Mouse (Mus musculus): ENCODE data around the gene Rtp4.

Rtp4 gene

GRCm38 (mm10) chr16:23513401-23513800, 6.7 kb upstream of the Rtp4 start:
- no peak for DNase-seq (ENCODE audit: low spot score)

- DNase-seq (ENCODE audit: low spot score), result peak; percentile 38
These were observed 4.3 kb upstream of the Rtp4 start for GRCm38 (mm10) chr16:23515766-23516165.

- DNase-seq (ENCODE audit: low spot score), result no peak
These were observed 3.5 kb upstream of the Rtp4 start for GRCm38 (mm10) chr16:23516606-23517005.

- DNase-seq (ENCODE audit: low spot score), result no peak
These were observed 2.9 kb upstream of the Rtp4 start for GRCm38 (mm10) chr16:23517230-23517629.

DNA sequence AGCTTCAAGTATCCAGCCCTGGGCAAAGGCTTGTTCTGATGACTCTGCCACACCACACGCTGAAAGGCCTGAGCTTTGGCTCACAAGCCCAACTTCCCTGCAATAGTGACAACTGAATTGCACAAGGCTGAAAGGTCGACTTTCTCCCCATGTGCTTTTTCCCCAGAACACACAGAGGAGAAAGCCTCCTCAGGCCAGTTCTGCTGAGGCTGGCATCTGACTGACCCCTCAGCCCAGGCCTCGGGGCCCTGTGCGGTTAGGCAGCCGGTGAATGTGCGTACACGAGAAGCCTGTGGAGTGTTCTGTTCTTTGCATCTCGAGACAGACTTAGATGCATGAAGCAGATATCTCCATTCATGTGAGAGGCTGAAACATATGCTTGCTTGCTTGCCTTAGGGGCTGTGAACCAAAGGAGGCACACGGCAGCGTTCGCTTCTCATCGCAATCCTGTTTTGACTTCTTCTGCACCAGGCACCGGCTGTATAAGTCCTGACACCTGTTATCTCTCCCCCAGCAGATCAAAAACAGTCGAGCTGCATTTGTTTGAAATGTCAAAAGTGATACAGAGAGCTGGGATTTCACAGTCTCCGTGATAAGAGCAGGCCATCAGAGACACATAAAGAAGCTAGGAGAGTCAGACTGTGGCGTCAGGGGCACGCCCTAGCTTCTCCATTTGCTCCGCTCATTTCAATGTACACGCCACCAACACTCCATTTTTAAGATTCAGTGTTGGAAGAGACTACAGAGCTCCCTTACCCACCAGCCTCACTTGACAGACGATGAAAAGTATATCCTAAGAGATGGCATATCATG, 2.1 kb upstream of the Rtp4 start:
- no peak for DNase-seq (ENCODE audit: low spot score)

- no peak for DNase-seq (ENCODE audit: low spot score)
These were observed 1.3 kb upstream of the Rtp4 start for GRCm38 (mm10) chr16:23518567-23519369.

DNA sequence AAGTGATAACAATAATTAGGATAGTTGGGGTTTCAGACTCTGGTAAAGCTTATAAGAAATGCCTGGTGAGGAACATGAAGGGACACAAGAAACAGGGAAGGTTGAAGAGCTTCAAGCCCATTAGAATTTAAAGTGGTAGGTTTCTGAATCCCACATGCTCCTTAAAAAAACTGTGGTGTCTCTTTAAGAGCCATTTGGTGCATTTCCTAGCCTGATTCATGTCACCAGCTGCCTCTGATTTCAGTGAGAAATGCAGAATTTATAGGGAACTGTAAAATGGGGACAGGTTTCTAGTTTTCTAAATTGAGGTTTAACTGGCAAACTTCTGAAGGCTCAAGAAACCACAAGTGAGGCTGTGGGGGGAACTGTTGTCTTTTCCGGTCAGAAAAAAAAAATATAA, 320 bp upstream of the Rtp4 start:
- no peak for DNase-seq (ENCODE audit: low spot score)

DNA sequence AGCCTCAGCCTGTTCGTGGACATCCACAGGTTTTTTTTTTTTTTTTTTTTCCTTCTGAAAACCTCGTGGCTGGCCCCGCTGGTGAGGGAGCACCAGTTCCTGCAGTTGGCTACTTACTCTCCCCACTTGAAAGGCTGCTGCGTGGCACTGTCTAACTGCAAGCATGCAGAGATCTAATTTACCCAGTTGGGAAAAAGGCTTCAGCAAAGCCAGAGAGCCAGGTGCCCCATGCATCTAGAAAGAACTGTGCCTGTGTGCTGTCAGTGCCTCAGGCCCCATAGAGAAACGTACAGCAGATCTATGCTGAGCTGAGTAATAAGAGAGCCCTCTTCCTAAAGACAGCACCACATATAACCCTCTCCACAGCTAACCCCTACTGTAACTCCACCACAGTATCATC, 1.0 kb downstream of the Rtp4 start:
- no peak for DNase-seq (ENCODE audit: low spot score)

DNA sequence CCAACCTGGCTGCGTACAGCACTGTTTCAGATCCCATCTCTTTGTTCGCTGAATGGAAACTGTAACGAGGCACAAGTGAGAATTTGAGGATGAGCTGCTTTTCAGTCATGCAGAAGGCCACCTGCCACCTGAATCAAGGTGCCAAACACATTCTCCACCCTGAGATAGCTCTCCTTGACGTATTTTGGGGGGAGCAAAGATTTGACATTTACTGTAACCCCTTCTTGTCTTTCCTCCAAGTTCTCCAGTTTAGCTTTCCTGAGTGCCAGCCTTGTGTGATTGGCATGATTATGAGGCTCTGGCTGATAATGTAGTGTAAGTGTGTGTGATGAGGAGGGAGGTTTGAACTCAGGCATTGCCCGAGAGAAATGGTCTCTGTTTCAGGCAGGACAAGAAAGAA, 2.0 kb downstream of the Rtp4 start:
- no peak for DNase-seq (ENCODE audit: low spot score)

DNA sequence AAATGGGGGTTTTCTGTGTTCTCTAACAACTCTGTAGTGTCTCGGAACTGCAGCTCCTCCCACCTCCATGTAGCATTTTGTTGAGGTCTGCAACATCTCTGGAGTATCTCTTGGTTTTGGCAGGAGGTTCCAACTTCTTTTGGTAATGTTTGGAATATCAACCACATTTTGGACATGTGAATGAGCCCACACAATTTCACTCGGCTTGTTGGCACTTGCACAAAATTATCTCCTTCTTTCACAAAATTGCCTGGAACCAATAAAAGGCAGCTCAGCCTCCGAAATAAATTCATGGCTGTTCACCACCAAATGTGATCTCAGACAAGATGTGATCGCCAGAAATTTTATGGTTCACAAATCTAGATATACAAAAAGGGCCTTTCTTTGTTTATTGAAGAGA, 9.1 kb downstream of the Rtp4 start:
- no peak for DNase-seq (ENCODE audit: low spot score)

- DNase-seq (ENCODE audit: low spot score), result no peak
These were observed 13.6 kb downstream of the Rtp4 start for GRCm38 (mm10) chr16:23533707-23534106.

- DNase-seq (ENCODE audit: low spot score), result no peak
These were observed 21.0 kb downstream of the Rtp4 start for GRCm38 (mm10) chr16:23541046-23541445.

- no peak for DNase-seq (ENCODE audit: low spot score)
These were observed 22.8 kb downstream of the Rtp4 start for GRCm38 (mm10) chr16:23542866-23543265.

DNA sequence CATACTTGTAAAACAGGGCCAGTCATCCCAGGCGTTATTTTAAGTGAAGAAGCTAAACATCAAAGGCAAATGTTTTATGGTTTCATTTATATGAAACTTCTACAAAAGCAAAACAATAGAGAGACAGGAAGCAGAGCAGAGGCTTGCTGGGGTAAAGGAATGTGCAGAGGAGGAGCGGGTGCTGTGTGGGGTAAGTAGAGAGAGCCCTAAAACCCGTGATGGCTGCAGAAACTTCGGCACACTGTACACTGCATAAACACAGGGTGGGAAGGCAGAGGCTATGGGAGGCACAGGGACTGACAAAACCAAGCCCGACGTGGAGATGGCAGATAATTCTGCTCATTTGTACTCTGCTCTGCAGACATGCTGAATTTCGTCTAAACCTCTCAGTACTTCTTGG, 24.3 kb downstream of the Rtp4 start:
- no peak for DNase-seq (ENCODE audit: low spot score)

GRCm38 (mm10) chr16:23547783-23548182, 27.7 kb downstream of the Rtp4 start:
- no peak for DNase-seq (ENCODE audit: low spot score)

GRCm38 (mm10) chr16:23550346-23550980, 30.4 kb downstream of the Rtp4 start:
- peak; percentile 65 for DNase-seq (ENCODE audit: low spot score)

- DNase-seq (ENCODE audit: low spot score), result no peak
These were observed 31.0 kb downstream of the Rtp4 start for GRCm38 (mm10) chr16:23550981-23551582.

DNA sequence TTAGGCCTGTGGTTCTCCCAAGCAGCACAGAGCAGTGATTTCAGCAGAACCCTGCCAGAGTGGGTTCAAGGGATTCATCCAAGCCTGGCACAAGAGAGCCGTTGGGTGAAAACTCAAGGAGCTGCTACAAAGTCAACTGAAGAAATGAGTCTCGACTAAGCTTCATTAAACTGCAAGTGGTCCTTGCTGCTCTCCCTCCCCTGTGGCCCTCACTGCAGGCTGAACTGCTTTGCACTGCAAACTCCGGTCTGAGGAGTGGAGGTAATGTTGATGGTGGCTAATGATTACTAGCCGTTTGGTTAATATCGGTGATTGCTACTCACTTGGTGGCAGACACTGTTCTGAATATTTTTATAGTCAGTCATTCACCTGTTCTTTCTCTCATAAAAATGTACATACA, 34.6 kb downstream of the Rtp4 start:
- DNase-seq (ENCODE audit: low spot score), result no peak

- peak; percentile 18 for DNase-seq (ENCODE audit: low spot score)
These were observed 37.1 kb downstream of the Rtp4 start for GRCm38 (mm10) chr16:23557195-23557594.

DNA sequence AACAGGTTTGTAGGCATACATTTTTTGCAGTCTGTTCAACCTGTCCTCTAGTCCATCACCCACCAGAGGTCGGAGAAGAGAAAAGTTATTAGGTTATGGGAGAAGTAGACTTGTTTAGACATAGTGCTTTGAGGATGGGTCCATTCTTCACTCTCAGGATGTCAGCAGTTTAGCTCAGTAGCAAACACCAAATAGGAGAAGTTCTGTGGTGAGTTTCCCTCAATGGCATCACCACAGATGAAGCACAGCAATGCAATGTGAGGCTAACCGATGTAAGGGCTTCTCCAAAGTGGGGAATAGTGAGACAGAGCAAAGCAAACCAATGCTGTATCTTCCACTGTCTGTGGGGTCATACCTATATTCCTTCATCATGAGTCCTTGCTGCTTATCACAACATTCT, 37.6 kb downstream of the Rtp4 start:
- no peak for DNase-seq (ENCODE audit: low spot score)

- DNase-seq (ENCODE audit: low spot score), result no peak
These were observed 48.4 kb downstream of the Rtp4 start for GRCm38 (mm10) chr16:23568369-23568958.

DNA sequence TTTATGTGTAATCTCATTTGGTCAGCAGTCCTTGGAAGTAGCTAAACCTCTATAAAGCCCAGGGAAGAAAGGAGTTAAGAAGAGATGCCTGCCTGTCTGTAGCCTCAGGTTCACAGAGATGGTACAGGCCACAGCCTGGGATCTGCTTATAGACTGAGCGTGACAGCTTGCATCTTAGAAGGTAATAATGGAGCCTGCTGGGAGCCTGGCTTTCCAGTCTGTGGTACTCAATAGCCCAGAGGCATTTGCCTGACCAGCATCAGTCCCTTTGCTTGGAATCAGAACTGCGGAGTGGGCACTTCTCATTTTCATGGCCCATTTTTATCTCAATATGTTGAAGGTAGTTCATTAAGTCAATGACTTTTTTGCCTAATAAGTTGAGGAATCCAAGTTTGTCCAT, 54.5 kb downstream of the Rtp4 start:
- no peak for DNase-seq (ENCODE audit: low spot score)
